Mouse (Mus musculus): ENCODE measurements at regions not wholly inside any gene's neighbourhood (a gene's known extent, or its start where the extent isn't known, plus 50 kb on each side); places are given as distances from the start of the nearest gene placed in this dataset.

DNA sequence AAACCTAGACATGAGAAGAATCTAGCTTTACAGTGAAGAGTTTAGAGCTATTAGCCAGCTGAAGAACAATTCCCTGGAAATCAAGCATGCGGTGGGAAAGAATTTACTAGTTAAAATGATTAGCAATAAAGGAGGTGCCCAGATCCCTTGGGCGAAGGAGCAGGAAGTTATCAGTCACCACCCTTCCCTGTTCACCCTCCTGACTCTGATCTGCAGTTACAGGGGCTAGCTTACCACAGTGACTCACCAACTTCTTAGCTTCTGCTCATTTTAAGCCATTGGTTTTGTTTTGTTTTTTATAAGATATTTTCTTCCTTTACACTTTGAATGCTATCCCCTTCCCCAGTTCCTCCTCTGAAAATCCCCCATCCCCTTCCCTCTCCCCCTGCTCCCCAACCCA, 183.6 kb downstream of the Gxylt1 start:
- TF ChIP-seq CTCF (IDR thresholded peaks at IDR 0.05; ENCODE audit: low read depth) (no peak), EP300 (optimal IDR thresholded peaks at IDR 0.05) (no peak)
